Mouse (Mus musculus) heart, postnatal 0 days (tissue): ENCODE results near the gene Grwd1. TPM values are rescaled to one million over a fixed set of nuclear protein-coding genes. Genes with fewer than 3 reads are reported as not detected.

Source experiments
- ATAC-seq: fragments of 200-750 bp; cut with Nextera tagmentation; 2 replicates; pipeline ENCODE4 v1.8.0; 2017; ENCODE audit warnings: low read depth, moderate number of reproducible peaks, moderate library complexity; ENCODE audit not compliant: insufficient read depth
- DNase-seq: peaks from one replicate; pipeline ENCODE4 v3.0.0-alpha.2; 2016; ENCODE audit warnings: low spot score
- H3K27ac ChIP-seq: fragments of 300-500 bp; sonication (generic); 2 replicates; pipeline ENCODE4 v1.5.1; 2014; ENCODE audit warnings: low read depth, mild to moderate bottlenecking
- H3K27me3 ChIP-seq: fragments of 300-500 bp; sonication (generic); 2 replicates; pipeline ENCODE4 v1.6.1; 2014; ENCODE audit warnings: low read length, mixed read lengths; ENCODE audit not compliant: control insufficient read depth, insufficient read depth
- H3K36me3 ChIP-seq: fragments of 300-500 bp; sonication (generic); replicated peaks from 2 replicates; pipeline ENCODE4 v1.6.1; 2014; ENCODE audit warnings: low read length, mixed read lengths; ENCODE audit not compliant: control insufficient read depth, insufficient read depth
- H3K4me1 ChIP-seq: fragments of 300-500 bp; sonication (generic); 2 replicates; pipeline ENCODE4 v1.6.1; 2014; ENCODE audit warnings: antibody characterized with exemption; ENCODE audit not compliant: control insufficient read depth, insufficient read depth
- H3K4me2 ChIP-seq: fragments of 300-500 bp; sonication (generic); 2 replicates; pipeline ENCODE4 v1.6.1; 2014; ENCODE audit warnings: low read depth, mild to moderate bottlenecking, low read length, moderate library complexity
- H3K4me3 ChIP-seq: fragments of 300-500 bp; sonication (generic); 2 replicates; pipeline ENCODE4 v1.5.1; 2014; ENCODE audit warnings: low read depth, low read length
- H3K9ac ChIP-seq: fragments of 300-500 bp; sonication (generic); replicated peaks from 2 replicates; pipeline ENCODE4 v1.6.1; 2014; ENCODE audit warnings: low read depth, low read length, mixed read lengths
- H3K9me3 ChIP-seq: fragments of 300-500 bp; sonication (generic); replicated peaks from 2 replicates; pipeline ENCODE4 v1.6.1; 2016; ENCODE audit warnings: low read length; ENCODE audit not compliant: control insufficient read depth
- CTCF ChIP-seq: IDR thresholded peaks from 2 replicates; pipeline ENCODE4 v1.5.1; 2016; ENCODE audit warnings: antibody characterized with exemption, control low read depth, low read depth
- EP300 ChIP-seq: IDR thresholded peaks from 2 replicates; pipeline ENCODE4 v1.6.1; 2016; ENCODE audit warnings: antibody characterized with exemption, low read depth
- WGBS: fragments of 180-500 bp; shearing (Covaris S2); extraction: QIAGEN DNeasy Blood & Tissue Kit; methylation state at CpG from one replicate; pipeline ENCODE4 v1.1.7; 2014; 5-methylcytosine and 5-hydroxymethylcytosine counted together
- polyA plus RNA-seq: library from polyadenylated mRNA; unstranded; fragments of >200 nt; fragmentation: Nextera tagmentation; extraction: Ambion mirVana; gene quantifications from 2 replicates; pipeline ENCODE4 v1.2.1, GENCODE M21; 2015
- total RNA-seq: library from RNA; depleted of rRNA; stranded (reverse); fragments of >200 nt; gene quantifications from 2 replicates; pipeline ENCODE4 v1.2.3, GENCODE M21; 2014; ENCODE audit warnings: low replicate concordance

Grwd1 gene
- total and polyA plus RNA-seq, 2 experiments from 2014 or later = 22.7 to 26.7 TPM

DNA sequence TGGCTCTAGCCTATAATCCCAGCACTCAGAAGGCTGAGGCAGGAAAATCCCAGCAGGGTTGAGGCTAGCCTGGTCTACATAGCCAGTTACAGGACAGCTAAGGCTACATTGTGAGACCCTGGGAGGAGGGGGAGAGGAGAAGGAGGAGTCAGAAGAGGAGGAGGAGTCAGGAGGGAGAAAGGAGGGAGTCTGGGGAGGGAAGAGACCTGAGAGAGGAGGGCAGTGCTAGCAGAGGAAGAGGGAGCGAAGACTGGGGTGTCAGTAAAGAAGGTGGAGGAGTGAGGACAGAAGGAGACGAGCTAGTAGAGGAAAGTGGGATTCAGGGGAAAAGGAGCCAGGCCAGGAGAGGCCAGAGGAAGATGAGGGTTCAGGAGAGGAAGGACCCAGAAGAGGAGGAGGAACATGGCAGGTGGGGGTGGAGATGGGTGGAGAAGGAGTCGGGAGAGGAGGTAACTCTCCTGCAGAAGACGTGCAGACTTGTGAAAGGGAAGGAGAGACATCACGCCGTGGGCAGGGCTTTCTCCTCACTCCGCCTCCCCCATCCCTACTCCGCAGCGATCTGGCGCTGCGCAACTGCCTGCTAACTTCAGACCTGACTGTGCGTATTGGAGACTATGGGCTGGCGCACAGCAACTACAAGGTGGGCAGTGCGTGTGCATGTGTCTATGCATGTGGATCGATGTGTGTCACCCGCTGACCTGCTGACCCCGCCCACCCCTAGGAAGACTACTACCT lies 38.8 kb downstream of the Grwd1 start:
- no peaks in the 10 kb centered on the region for H3K4me1 ChIP-seq
- H3K27ac ChIP-seq = no peak overlapping the region
- ATAC-seq (no peak), DNase-seq (no peak)
- 67% methylated on average over 17 of the region's 17 CpGs for WGBS
- no peak overlapping the region for H3K4me2 ChIP-seq
- TF ChIP-seq CTCF = no peak
- TF ChIP-seq EP300 = no peak
- peaks cover 59% of the 10 kb centered on the region for H3K27me3 ChIP-seq
- H3K36me3 ChIP-seq = no peaks in the 10 kb centered on the region
- H3K4me3 ChIP-seq = no peak overlapping the region
- H3K9me3 ChIP-seq = no peaks in the 10 kb centered on the region
- H3K9ac ChIP-seq = no peak overlapping the region

DNA sequence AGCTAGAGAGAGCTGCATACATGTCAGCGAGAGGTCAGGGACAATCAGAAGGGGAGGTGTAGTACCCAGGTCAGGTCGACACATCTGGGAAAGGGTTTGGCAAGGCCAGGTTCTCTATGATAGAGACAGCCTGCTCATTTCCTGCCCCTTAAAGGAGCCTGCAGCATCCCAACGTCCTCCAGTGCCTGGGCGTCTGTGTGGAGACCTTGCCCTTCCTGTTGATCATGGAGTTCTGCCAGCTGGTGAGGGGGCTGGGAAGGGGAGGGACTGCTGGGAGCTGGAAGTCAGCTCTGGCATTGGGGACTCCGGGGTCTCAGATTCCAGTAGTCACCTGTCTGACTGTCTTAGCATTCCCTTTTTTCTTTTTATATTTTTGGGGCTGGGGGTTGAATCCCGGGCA lies 40.0 kb downstream of the Grwd1 start:
- DNase-seq (no peak), ATAC-seq (no peak)
- WGBS = 34% methylated on average over 6 of the region's 6 CpGs
- no peaks in the 10 kb centered on the region for H3K36me3 ChIP-seq
- no peak overlapping the region for H3K4me2 ChIP-seq
- H3K4me3 ChIP-seq = no peak overlapping the region
- H3K9me3 ChIP-seq = no peaks in the 10 kb centered on the region
- no peak overlapping the region for H3K9ac ChIP-seq
- H3K27me3 ChIP-seq = peaks cover 65% of the 10 kb centered on the region
- no peaks in the 10 kb centered on the region for H3K4me1 ChIP-seq
- no peak overlapping the region for H3K27ac ChIP-seq
- TF ChIP-seq EP300 (no peak), CTCF (no peak)

DNA sequence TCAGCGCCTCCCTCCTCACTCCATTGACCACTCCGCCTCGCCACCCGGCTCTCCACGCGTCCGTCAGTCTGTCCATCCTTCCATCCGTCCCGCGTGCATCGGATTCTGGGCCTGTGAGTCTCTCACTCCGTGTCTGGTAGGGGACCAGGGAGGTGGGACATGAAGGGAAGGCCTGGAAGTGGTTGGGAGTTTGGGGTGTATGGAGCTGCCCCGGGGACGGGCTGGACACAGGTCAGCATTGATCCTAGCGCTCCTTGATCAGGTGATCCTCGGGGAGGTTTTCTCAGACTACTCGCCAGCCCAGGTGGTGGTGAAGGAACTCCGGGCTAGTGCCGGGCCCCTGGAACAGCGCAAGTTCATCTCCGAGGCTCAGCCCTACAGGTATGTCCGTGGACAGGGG lies 43.1 kb downstream of the Grwd1 start:
- H3K4me1 ChIP-seq = no peaks in the 10 kb centered on the region; the same call in 1 of the 2 replicates
- H3K4me3 ChIP-seq = no peak overlapping the region
- DNase-seq (no peak), ATAC-seq (no peak)
- H3K4me2 ChIP-seq = no peak overlapping the region
- WGBS = 79% methylated on average over 22 of the region's 22 CpGs
- no peak for TF ChIP-seq EP300
- TF ChIP-seq CTCF = no peak
- no peaks in the 10 kb centered on the region for H3K36me3 ChIP-seq
- no peaks in the 10 kb centered on the region for H3K9me3 ChIP-seq
- peaks cover 61% of the 10 kb centered on the region for H3K27me3 ChIP-seq
- no peak overlapping the region for H3K9ac ChIP-seq
- H3K27ac ChIP-seq = no peak overlapping the region

DNA sequence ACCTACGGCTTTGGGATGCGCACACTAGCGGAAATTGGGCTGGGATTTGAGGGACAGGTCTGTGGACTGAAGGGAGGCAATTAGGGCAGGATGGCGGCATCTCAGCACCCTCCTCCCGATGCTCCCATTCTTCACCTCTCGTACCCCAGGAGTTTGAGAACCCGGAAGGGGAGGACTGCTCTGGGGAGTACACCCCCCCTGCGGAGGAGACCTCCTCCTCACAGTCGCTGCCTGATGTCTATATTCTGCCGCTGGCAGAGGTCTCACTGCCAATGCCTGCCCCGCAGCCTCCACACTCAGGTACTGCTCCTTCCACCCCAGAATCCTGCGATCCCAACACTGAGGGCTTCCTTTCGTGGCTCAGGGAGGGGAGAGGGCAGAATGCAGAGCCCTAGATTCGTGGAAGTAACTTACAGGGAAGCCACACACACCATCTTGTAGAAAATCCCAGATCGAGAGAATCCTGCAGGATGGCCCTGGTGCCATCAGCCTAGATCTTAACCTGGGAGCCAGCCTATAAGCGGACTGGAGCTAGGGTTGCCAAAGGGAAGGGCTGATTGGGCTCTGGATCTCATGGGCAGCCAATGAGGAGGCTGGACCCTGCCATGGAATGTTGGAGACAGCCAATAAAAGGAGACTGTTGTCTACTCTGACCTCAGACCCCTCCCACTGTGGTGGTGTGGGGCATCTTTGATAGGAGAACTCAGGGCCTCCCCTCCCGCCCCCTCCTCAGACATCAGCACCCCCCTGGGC lies 43.9 kb downstream of the Grwd1 start:
- Histone ChIP-seq H3K9ac (no peak overlapping the region), H3K36me3 (no peaks in the 10 kb centered on the region), H3K27ac (no peak overlapping the region), H3K4me2 (no peak overlapping the region), H3K27me3 (peaks cover 59% of the 10 kb centered on the region), H3K4me3 (no peak overlapping the region), H3K9me3 (no peaks in the 10 kb centered on the region), H3K4me1 (no peaks in the 10 kb centered on the region; the same call in 1 of the 2 replicates)
- ATAC-seq (no peak), DNase-seq (no peak)
- TF ChIP-seq EP300 = no peak
- WGBS = 10% methylated on average over 17 of the region's 17 CpGs

DNA sequence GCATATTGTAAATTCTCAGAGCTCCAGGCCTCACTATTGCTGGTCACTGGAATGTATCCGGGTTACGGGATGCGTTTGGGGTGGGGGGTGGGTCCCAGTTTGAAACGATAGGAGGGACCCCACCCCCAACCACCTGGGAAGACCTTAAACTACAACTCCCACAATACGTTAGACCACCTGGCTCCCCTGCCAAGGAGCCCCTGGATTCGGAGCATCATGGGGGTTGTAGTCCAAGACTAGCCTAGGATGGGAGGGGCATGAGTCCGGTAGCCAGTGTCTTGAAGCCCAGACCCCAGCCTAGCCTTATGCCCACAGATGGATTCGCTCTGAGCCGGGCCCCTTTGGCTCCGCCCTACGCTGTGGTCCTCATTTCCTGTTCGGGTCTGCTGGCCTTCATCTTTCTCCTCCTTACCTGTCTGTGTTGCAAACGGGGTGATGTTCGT lies 44.6 kb downstream of the Grwd1 start:
- no peak for TF ChIP-seq CTCF
- TF ChIP-seq EP300 = no peak
- peak overlapping the region; percentile 7; the same call in 1 of the 2 replicates for H3K4me3 ChIP-seq
- H3K27me3 ChIP-seq = peaks cover 61% of the 10 kb centered on the region
- H3K9ac ChIP-seq = no peak overlapping the region
- no peaks in the 10 kb centered on the region; the same call in 1 of the 2 replicates for H3K4me1 ChIP-seq
- ATAC-seq (peak; percentile 24; the same call in 1 of the 2 replicates), DNase-seq (no peak)
- H3K36me3 ChIP-seq = no peaks in the 10 kb centered on the region
- H3K27ac ChIP-seq = no peak overlapping the region
- peak overlapping the region; percentile 61 for H3K4me2 ChIP-seq
- H3K9me3 ChIP-seq = no peaks in the 10 kb centered on the region
- 2% methylated on average over 14 of the region's 14 CpGs for WGBS
